Mouse (Mus musculus): ENCODE data around the gene Mllt3. TPM values are rescaled to one million over a fixed set of nuclear protein-coding genes. Genes with fewer than 3 reads are reported as not detected.

Mllt3 gene
- polyA plus RNA-seq, 1 experiment from 2014 or later = 67.2 TPM

- H3K36me3 ChIP-seq = no peaks in the 10 kb centered on the region
- no peak for DNase-seq (ENCODE audit: low spot score)
- H3K27me3 ChIP-seq (ENCODE audit: low read depth, poor library complexity, severe bottlenecking) = no peaks in the 10 kb centered on the region
- WGBS = 94% methylated on average over 1 of the region's 1 CpGs
- H3K4me1 ChIP-seq = no peaks in the 10 kb centered on the region
- H3K9me3 ChIP-seq (replicated peaks) = no peaks in the 10 kb centered on the region
- H3K27ac ChIP-seq (replicated peaks) = no peak overlapping the region
- H3K4me3 ChIP-seq = no peak overlapping the region
Observed at GRCm38 (mm10) chr4:87760297-87760696, 272.9 kb downstream of the Mllt3 start.

- 85% methylated on average over 2 of the region's 2 CpGs for WGBS
- Histone ChIP-seq H3K4me3 (no peak overlapping the region), H3K9me3 (replicated peaks) (no peaks in the 10 kb centered on the region), H3K27me3 (ENCODE audit: low read depth, poor library complexity, severe bottlenecking) (no peaks in the 10 kb centered on the region), H3K27ac (replicated peaks) (no peak overlapping the region), H3K4me1 (no peaks in the 10 kb centered on the region), H3K36me3 (no peaks in the 10 kb centered on the region)
- no peak for DNase-seq (ENCODE audit: low spot score)
Observed at GRCm38 (mm10) chr4:87759625-87760024, 273.5 kb downstream of the Mllt3 start.

- Histone ChIP-seq H3K9me3 (replicated peaks) (no peaks in the 10 kb centered on the region), H3K4me1 (no peaks in the 10 kb centered on the region), H3K4me3 (no peak overlapping the region), H3K27ac (replicated peaks) (no peak overlapping the region), H3K36me3 (no peaks in the 10 kb centered on the region), H3K27me3 (ENCODE audit: low read depth, poor library complexity, severe bottlenecking) (no peaks in the 10 kb centered on the region)
- DNase-seq (ENCODE audit: low spot score) = no peak
- 90% methylated on average over 6 of the region's 6 CpGs for WGBS
Observed at GRCm38 (mm10) chr4:87759110-87759509, 274.1 kb downstream of the Mllt3 start.

- DNase-seq (ENCODE audit: low spot score) = no peak
- 87% methylated on average over 2 of the region's 2 CpGs for WGBS
- no peaks in the 10 kb centered on the region for H3K36me3 ChIP-seq
Observed at GRCm38 (mm10) chr4:87751515-87751864, 281.7 kb downstream of the Mllt3 start.

GRCm38 (mm10) chr4:87750856-87751514 is 282.2 kb downstream of the Mllt3 start:
- Histone ChIP-seq H3K36me3 (no peaks in the 10 kb centered on the region), H3K27ac (replicated peaks) (no peak overlapping the region; the same call in 1 of the 2 replicates), H3K4me3 (no peak overlapping the region), H3K4me1 (peaks cover 21% of the 10 kb centered on the region), H3K27me3 (ENCODE audit: low read depth, poor library complexity, severe bottlenecking) (no peaks in the 10 kb centered on the region; the same call in 1 of the 2 replicates), H3K9me3 (replicated peaks) (no peaks in the 10 kb centered on the region)
- no peak for DNase-seq (ENCODE audit: low spot score)
- WGBS = 87% methylated on average over 5 of the region's 5 CpGs

More at GRCm38 (mm10) chr4:87751515-87751864, 281.7 kb downstream of the Mllt3 start:
- Histone ChIP-seq H3K27ac (replicated peaks) (no peak overlapping the region), H3K9me3 (replicated peaks) (no peaks in the 10 kb centered on the region), H3K27me3 (ENCODE audit: low read depth, poor library complexity, severe bottlenecking) (no peaks in the 10 kb centered on the region; the same call in 1 of the 2 replicates), H3K4me1 (peaks cover 21% of the 10 kb centered on the region), H3K4me3 (no peak overlapping the region)

GRCm38 (mm10) chr4:87749532-87750234 is 283.5 kb downstream of the Mllt3 start:
- Histone ChIP-seq H3K4me1 (peaks cover 21% of the 10 kb centered on the region), H3K36me3 (no peaks in the 10 kb centered on the region), H3K9me3 (replicated peaks) (no peaks in the 10 kb centered on the region), H3K27ac (replicated peaks) (no peak overlapping the region), H3K27me3 (ENCODE audit: low read depth, poor library complexity, severe bottlenecking) (no peaks in the 10 kb centered on the region; the same call in 1 of the 2 replicates), H3K4me3 (no peak overlapping the region)
- WGBS = 58% methylated on average over 4 of the region's 4 CpGs
- no peak for DNase-seq (ENCODE audit: low spot score)

- H3K4me3 ChIP-seq = no peak overlapping the region
- DNase-seq (ENCODE audit: low spot score) = no peak
- 93% methylated on average over 3 of the region's 3 CpGs for WGBS
- H3K4me1 ChIP-seq = peaks cover 12% of the 10 kb centered on the region
- H3K27ac ChIP-seq (replicated peaks) = no peak overlapping the region
- no peaks in the 10 kb centered on the region for H3K36me3 ChIP-seq
- H3K9me3 ChIP-seq (replicated peaks) = no peaks in the 10 kb centered on the region
- no peaks in the 10 kb centered on the region for H3K27me3 ChIP-seq (ENCODE audit: low read depth, poor library complexity, severe bottlenecking)
Observed at GRCm38 (mm10) chr4:87745016-87745645, 288.0 kb downstream of the Mllt3 start.

- no peak for DNase-seq (ENCODE audit: low spot score)
- Histone ChIP-seq H3K9me3 (replicated peaks) (no peaks in the 10 kb centered on the region), H3K27me3 (ENCODE audit: low read depth, poor library complexity, severe bottlenecking) (no peaks in the 10 kb centered on the region), H3K4me1 (peaks cover 5% of the 10 kb centered on the region), H3K4me3 (no peak overlapping the region), H3K36me3 (no peaks in the 10 kb centered on the region), H3K27ac (replicated peaks) (no peak overlapping the region)
- 73% methylated on average over 7 of the region's 7 CpGs for WGBS
Observed at GRCm38 (mm10) chr4:87739524-87740128, 293.5 kb downstream of the Mllt3 start.

- H3K9me3 ChIP-seq (replicated peaks) = no peaks in the 10 kb centered on the region
- no peak overlapping the region for H3K4me3 ChIP-seq
- H3K27ac ChIP-seq (replicated peaks) = no peak overlapping the region
- H3K36me3 ChIP-seq = no peaks in the 10 kb centered on the region
- no peaks in the 10 kb centered on the region for H3K27me3 ChIP-seq (ENCODE audit: low read depth, poor library complexity, severe bottlenecking)
- WGBS = 92% methylated on average over 2 of the region's 2 CpGs
- DNase-seq (ENCODE audit: low spot score) = no peak
- H3K4me1 ChIP-seq = peaks cover 5% of the 10 kb centered on the region
Observed at GRCm38 (mm10) chr4:87739104-87739503, 294.1 kb downstream of the Mllt3 start.

GRCm38 (mm10) chr4:87737201-87737806 is 295.9 kb downstream of the Mllt3 start:
- Histone ChIP-seq H3K27ac (replicated peaks) (no peak overlapping the region), H3K4me1 (peaks cover 5% of the 10 kb centered on the region), H3K9me3 (replicated peaks) (no peaks in the 10 kb centered on the region), H3K36me3 (no peaks in the 10 kb centered on the region), H3K27me3 (ENCODE audit: low read depth, poor library complexity, severe bottlenecking) (no peaks in the 10 kb centered on the region), H3K4me3 (no peak overlapping the region)
- WGBS = 92% methylated on average over 6 of the region's 6 CpGs
- no peak for DNase-seq (ENCODE audit: low spot score)

- no peaks in the 10 kb centered on the region for H3K9me3 ChIP-seq (replicated peaks)
Observed at GRCm38 (mm10) chr4:87736779-87737178, 296.4 kb downstream of the Mllt3 start.

GRCm38 (mm10) chr4:87731118-87731672 is 302.0 kb downstream of the Mllt3 start:
- peaks cover 8% of the 10 kb centered on the region for H3K4me1 ChIP-seq
- no peak overlapping the region for H3K27ac ChIP-seq (replicated peaks)
- no peak for DNase-seq (ENCODE audit: low spot score)
- no peak overlapping the region for H3K4me3 ChIP-seq
- no peaks in the 10 kb centered on the region for H3K36me3 ChIP-seq
- H3K9me3 ChIP-seq (replicated peaks) = no peaks in the 10 kb centered on the region
- WGBS = 64% methylated on average over 5 of the region's 5 CpGs
- peaks cover 5% of the 10 kb centered on the region; the same call in 1 of the 2 replicates for H3K27me3 ChIP-seq (ENCODE audit: low read depth, poor library complexity, severe bottlenecking)

More at GRCm38 (mm10) chr4:87736779-87737178, 296.4 kb downstream of the Mllt3 start:
- no peaks in the 10 kb centered on the region for H3K27me3 ChIP-seq (ENCODE audit: low read depth, poor library complexity, severe bottlenecking)
- H3K27ac ChIP-seq (replicated peaks) = no peak overlapping the region
- 85% methylated on average over 3 of the region's 3 CpGs for WGBS
- no peaks in the 10 kb centered on the region for H3K36me3 ChIP-seq
- peaks cover 5% of the 10 kb centered on the region for H3K4me1 ChIP-seq
- no peak for DNase-seq (ENCODE audit: low spot score)
- H3K4me3 ChIP-seq = no peak overlapping the region

Data from midbrain, embryonic 10.5 days (tissue).